Mouse (Mus musculus): Measurements from ENCODE around the gene Klhl9.

DNA sequence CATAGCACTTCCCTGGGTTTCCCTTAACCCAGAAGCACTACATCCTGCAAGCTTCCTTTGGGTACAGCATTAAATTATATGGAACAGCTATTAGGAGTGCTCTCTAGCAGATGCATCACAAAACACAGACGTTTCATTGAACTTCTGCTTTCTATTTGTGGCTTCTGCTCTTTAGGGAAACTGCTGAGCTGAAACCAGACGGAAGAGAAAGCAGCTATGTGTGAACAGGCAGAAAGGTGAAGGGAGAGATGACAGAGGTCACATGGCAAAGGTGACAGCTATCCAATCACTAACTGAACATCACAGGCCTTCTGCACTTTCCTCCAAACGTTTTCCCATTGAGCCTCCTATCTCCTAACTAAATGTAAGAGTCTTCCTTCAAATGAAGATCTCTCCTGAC, 16.3 kb downstream of the Klhl9 start:
- TF ChIP-seq POLR2A (IDR thresholded peaks at IDR 0.05; ENCODE audit: low read depth, low read length) (no peak), CTCF (IDR thresholded peaks at IDR 0.05; ENCODE audit: extremely low read depth, insufficient read depth, insufficient read length, insufficient replicate concordance) (no peak)
